Mouse (Mus musculus) monocyte, adult 5-6 weeks (primary cell): ENCODE measurements around the gene Zbtb24. TPM values are rescaled to one million over a fixed set of nuclear protein-coding genes. Genes with fewer than 3 reads are reported as not detected.
A peak's percentile ranks its signal among the peaks of the same experiment; 100 is the strongest.
"Not testable (repeated sequence)": the region's sequence is repeated elsewhere in the genome, so short reads cannot be mapped to it uniquely, and the experiment has no call there.

Experiments
- ATAC-seq: fragments of 153-309, 156-312 bp; replicated peaks from 2 replicates; pipeline ENCODE4 v1.8.0; 2017; ENCODE audit warnings: mild to moderate bottlenecking; ENCODE audit not compliant: low TSS enrichment, insufficient number of reproducible peaks, severe bottlenecking, poor library complexity, low FRiP score
- total RNA-seq: library from RNA; stranded (forward); fragments of 200-1000, 200-491, 200-594 nt; gene quantifications from 3 replicates; pipeline ENCODE4 v1.2.3, GENCODE M21; 2017

Gene Zbtb24
- total RNA-seq: 36.0 to 44.2 TPM (median 40.6 TPM) in 3 replicates

DNA sequence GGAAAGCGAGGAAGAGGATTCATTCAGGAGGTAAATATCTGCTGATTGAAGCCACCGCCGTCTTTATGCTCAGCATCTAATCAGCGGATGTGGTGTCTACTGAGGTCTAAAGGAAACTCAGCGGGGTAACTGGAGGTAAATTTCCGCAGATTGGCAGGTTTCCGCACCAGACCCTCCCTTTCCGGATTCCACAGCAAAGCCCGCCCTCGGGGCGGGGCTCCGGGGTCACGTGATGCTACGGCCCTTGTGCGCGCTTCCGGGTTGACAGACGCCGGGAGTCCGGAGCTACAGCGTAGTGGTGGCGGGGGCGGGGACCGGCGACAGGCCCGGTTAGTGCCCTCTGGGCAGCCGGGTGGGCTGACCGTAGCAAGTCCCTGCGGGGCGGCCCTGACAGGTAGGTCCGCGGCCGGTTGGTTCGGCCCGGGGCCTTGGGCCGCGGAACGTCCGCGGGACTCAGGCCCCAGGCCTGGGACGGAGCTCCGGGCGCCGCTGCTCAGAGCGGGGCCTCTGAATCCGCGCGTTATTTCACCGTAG, at the start of gene Zbtb24:
TSS of gene Zbtb24 (plus strand) at position 247 of the 534 bp plus-strand sequence.
- ATAC-seq: peak; percentile 89

DNA sequence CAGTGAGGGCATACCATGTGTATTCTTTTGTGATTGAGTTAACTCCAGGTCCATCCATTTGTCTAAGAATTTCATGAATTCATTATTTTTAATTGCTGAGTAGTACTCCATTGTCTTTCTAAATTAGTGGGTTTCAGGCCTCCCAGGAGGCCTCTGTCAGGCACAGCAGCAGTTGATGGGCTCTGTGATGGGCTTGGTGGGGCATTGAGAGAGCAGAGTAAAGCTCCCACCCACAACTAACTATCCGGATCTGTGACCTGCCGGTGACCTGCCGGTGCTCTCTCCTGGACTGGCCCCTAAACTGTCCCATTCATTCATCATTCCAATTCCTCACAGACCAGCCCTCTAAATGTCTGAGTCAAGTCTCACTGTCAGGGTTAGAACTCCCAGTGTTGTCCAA, 49.1 kb upstream of the Zbtb24 start:
- ATAC-seq: no peak

DNA sequence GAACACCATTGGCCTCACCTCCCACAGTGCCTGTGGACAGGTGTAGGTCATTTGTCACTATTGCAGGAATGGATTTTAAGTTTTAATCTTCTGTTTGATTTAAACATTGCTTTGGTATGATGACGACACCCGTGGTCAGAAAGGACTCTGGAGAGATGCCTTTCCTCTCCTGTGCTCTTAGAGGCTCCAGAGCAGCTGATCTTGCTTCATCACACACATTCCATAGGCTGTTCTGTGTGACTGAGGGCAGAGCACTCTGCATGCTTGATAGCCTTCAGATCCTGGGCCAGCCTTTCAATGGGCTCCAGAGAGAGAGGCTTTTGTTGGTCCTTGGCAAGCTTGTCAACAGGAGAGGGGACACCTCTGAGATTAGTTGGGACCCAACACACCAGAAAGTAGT, 46.8 kb upstream of the Zbtb24 start:
- no peak for ATAC-seq

DNA sequence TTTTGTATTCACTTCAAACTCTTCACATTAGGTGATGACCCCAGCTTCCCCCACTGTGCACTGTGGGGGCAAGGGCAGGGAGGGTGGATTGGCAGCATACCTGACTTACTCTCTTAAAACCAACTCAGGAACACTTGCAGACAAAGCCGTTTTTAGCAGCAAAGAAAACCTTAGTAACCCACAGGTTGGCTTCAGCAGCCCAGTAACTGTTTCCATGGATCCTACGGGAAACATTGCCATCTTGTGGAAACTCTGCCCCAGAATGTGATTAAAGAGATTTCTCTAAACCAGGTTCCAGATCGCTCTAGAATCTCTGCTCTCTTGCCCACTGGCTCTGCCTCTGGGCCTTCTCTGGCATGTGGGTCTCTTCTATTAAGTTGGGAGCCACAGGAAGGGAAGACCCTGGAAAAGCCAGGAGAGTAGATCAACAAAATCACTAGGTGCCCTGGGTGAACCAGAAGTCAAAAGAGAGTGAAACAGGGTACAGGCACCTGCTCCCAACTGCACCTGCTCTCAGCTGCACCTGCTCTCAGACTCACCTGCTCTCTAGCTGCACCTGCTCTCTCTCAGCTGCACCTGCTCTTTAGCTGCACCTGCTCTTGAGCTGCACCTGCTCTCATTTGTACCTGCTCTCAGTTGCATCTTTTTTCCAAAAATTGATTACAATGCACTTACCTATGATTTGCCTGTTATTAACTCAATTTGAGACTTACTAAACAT, 46.1 kb upstream of the Zbtb24 start:
- ATAC-seq: no peak

DNA sequence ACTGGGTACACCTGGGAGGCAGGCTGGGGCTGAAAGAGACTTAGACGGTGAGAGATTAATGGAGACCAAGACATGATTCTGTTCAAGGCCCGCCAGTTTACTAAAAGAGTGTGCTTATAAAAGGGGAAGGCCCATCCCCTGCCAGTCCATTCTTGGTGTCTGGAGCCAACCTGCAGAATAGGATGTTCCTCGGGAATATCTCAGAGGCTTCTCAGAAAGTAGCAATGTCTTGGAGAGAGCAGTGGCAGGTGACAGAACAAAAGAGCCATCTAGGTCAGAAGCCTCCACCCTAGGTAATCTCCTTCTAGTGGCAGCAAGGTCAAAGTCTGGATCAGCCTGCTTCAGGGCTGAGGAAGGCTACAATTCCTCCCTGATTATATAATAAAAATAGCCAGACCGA, 40.0 kb upstream of the Zbtb24 start:
- ATAC-seq: not testable (repeated sequence)

DNA sequence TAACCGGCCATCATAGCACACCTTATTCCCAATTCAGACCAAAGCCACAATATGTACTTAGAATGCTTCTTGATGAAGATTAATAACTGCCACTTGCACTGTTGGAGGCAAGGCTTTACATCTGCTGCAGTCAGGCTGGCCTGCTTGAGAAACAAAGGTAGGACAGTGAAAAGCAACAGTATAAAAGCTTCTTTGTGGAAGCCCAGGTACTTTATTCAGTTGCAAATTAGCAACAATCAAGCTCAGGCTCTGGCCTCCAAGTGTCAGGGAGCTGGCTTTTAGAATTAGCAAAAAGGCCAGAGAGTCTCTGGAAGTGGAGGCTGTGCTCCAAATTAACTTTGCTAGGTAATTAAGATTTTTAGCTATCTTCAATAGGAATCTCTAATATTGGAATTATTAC, 39.4 kb upstream of the Zbtb24 start:
- not testable (repeated sequence) for ATAC-seq

DNA sequence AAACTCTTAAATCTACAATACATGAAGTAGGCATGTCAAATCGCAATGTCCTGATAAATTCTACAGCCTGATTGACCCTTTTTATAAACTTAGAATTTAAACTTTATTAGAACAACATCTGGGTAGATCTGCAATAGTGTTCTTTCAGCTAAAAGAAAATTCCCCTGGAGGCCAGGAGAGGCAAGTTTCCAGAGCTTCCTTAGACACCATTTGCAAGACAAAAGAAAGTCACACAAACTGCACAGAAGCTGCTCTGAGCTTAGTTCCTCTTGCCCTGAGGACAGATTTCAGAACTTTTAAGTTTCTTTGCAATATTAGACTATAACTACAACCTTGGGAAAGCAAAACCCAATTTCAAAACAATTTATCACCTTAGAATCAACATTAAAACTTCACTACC, 36.7 kb upstream of the Zbtb24 start:
- ATAC-seq: not testable (repeated sequence)

DNA sequence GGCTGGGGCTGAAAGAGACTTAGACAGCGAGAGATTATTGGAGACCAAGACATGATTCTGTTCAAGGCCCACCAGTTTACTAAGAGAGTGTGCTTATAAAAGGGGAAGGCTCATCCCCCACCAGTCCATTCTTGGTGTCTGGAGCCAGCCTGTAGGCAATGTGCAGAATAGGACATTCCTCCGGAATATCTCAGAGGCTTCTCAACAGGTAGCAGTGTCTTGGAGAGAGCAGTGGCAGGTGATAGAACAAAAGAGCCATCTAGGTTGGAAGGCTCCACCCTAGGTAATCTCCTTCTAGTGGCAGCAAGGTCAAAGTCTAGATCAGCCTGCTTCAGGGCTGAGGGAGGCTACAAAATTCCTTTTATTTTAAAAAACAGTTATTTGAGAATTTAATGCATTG, 34.8 kb upstream of the Zbtb24 start:
- ATAC-seq: not testable (repeated sequence)

DNA sequence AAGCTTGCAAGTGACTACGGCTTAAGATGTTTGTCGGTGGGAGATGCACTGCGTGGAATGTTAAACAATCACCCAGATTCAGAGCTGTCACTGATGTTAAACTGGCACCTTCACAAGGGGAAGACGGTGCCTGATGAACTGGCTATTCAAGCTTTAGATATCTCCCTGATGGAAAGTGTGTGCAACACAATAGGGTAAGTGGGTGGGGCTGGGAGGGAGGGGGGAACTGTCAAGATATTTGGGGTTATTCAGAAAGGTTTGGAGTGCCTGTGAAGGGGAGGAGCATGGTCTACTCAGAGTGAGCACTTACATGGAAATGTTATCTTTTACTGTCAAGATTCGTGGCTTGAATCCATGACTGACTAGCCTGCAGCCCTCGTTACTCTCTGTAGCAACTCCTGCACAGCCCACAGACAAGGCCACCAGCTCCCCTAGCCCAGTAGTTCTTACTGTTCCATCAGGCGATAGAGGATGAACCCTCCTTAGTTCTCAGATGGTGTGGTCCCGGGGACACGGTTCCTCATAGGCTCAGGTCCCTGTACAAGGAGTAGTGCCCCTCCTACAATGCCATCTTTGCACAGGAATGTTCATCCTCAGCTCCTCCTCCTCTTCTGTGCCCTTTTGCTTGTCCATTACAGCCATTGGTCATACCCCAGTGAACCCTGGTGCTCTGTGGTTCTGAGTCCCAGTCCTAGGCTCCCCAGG, 29.5 kb upstream of the Zbtb24 start:
- no peak for ATAC-seq

DNA sequence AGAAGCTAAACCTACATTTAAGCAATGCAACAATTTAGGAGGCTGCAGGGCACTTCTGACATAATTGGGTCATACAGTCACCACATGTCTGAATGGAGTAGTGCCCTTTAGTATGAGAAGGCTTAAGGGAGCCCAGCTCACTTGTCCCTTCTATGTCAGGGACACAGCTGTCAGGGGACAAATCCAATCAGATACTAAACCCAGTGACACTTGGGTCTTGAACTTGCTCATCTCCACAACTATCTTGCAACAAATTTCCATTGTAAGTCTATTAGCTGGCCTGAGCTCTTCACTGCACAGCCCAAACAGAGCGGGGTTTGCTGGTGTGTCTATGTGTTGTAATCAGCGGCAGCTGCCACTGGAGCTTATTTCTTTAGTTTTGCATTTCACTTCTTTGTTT, 26.5 kb upstream of the Zbtb24 start:
- no peak for ATAC-seq

DNA sequence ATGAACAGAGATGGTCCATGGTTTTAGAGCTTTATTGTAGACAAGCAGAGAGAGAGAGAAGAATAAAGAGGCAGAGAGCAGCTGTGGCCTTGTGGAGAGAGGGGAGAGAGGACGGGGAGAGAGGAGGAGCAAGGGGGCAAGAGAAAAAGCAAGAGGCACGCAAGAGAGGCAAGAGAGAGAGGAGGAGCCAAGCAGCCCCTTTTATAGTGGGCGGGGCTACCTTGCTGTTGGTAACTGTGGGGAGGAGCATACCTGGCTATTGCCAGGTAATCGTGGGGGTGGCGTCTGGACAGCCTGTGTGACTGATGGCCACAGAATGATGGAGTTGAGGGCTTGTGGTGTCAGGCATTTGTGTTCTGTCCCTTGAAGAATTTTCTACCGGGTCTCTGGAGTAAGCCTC, 23.8 kb upstream of the Zbtb24 start:
- no peak for ATAC-seq

DNA sequence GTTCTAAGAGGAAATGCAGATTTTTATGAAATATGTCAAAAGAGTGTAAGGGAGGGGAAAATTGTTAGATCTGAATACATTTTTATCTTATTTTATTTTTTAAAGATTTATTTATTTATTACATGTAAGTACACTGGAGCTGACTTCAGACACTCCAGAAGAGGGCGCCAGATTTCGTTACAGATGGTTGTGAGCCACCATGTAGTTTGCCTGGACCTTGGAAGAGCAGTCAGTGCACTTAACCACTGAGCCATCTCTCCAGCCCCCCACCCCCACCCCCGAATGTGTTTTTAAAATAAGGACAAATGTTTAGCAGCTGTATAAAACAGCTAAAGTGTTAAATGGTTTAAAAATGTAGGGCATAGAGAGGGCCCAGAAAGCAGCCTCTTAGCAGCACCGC, 15.6 kb upstream of the Zbtb24 start:
- ATAC-seq: no peak

DNA sequence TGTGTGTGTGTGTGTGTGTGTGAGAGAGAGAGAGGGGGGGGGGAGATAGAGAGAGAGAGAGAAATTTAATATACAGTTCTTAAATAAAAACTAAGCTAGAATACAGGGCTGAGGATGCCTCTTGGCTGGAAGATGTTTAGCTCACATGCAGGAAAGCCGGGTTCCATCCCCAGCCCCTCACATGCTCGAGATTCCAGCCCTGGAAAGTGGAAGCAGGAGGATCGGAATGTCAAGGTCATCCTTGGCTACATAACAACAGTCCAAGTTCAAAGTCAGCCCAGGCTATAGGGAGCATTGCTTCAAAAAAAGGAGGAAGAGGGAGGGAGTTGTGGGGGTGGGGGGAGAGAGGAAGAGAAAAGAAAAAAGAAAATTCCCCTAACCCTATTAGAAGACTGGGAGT, 15.0 kb upstream of the Zbtb24 start:
- no peak for ATAC-seq

DNA sequence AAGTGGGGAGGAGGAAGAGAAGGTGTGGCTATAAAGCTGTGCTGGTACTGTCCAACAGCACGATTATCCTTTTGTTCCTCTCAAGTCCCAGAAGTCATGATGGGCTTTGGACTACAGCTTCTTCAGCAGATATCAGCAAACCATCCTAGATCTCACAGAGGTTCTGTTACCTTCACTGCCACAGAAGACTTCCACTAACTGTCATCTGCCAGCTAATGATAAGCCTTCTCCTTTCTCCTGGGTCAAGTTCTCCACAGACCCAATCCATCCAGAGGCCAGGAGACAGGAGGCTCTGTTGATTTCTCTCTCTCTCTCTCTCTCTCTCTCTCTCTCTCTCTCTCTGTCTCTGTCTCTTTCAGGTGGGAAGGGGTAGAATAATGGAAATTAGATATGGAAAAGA, 2.0 kb upstream of the Zbtb24 start:
- ATAC-seq: no peak

DNA sequence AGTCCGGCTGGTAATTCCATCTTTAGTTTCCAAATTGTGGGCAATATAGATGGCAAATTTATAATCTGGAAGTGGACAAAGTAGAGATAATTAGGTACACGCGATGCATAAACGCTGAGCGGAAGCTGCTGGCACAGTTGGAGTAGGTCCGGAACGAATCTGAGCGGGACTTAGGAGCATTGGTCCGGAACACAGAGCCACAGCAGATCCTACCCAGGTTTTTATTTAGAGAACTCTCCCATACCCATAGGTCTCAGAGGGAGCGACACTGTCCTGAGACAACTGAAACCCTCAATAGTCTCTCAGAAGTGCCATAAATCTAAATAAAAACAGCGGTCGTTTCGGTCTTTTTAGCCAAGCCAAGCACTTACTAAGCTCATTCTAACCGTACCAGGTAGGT, 499 bp upstream of the Zbtb24 start:
- no peak for ATAC-seq

DNA sequence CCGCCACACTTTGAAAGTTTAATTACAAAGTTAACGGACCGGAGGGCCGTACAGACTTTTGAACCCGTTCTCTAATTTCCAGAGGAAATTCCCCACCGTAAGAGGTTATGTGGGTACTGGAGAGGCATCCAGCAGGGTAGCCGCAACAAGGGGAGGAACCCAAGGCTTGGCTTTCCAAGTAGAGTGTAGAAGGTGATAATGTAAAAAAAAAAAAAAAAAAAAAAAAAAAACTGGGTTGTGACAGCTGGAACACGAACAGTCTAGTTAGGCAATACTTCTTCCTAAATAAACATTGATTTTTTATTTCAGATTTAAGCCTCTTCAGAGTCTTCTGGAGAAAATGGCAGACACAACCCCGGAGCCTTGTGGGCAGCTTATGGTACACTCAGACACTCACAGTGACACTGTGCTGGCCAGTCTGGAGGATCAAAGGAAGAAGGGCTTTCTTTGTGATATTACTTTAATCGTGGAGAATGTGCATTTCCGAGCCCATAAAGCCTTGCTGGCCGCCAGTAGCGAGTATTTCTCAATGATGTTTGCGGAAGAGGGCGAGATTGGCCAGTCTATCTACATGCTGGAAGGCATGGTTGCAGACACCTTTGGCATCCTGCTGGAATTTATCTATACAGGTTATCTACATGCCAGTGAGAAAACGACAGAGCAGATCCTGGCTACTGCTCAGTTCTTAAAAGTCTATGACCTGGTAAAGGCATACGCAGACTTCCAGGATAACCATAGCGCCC, 768 bp downstream of the Zbtb24 start:
- ATAC-seq: no peak

DNA sequence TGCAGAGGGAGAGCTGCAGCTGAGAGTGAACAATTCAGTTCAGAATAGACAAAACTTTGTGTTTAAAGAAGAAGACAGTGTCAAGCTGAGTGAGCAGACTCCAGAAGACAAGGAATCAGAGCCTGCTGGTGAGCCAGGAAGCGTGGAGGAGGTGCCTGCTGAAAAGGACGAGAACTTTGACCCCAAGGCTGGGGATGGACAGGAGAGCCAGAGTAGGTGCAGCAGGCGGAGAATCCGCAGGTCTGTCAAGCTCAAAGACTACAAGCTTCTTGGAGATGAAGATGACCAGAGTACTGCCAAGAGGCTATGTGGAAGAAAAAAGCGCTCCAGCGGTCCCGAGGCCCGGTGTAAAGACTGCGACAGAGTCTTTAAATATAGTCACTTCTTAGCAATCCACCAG, 1.5 kb downstream of the Zbtb24 start:
- no peak for ATAC-seq

DNA sequence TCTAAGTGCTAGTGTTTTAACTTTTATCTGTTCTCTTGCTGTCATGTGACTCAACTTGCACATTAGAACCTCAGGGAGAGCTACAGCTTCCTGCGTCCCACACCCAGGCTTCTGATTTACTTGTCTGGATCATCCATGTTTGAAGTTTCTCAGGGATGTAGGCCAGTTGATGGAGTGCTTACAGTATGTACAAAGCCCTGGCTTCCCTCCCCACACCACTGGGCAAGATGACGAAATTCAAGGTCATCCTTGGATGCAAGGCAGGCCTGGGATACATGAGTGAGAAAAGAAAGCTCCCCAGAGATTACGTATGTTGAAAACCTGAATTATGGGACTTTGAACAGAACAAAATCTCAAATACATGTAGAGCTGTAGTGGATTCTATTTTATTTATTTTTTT, 2.6 kb downstream of the Zbtb24 start:
- ATAC-seq: no peak

DNA sequence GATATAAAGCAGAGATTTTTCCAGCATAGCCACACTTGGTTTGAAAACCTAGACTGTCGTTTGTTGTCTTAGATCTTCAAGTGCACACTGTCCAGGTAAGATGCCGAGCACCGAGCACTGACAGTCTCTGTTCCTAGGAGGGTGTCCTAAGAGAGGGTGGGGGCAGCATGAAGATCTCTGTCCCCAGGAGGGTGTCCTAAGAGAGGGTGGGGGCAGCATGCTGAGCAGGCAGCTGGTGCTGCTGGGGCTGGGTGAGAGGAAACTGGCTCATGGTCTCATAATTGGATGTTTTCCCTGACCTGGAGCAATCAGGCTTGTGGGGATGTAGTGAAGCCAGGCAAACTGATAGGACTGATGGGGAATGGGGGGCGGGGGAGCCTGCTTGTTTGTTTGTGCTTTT, 9.8 kb downstream of the Zbtb24 start:
- ATAC-seq: no peak

DNA sequence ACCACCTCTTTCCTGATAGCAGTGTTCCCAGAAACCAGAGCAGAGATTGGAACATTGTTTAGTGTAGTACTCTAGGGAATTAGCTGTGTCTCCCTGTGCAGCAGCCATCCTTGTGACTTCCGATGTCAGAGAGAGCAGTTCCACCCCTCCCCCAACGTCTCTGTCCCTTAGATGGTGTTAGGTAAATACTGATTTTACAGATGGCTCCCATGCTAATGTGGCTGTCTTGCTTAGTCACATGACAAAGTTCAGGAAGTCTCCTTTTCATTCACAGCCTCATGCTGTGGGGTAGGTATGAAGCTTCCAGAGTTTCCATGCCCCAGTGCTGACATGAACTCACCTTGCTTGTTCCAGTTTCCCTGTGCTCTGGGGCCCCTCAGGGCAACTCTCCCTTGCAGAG, 10.3 kb downstream of the Zbtb24 start:
- no peak for ATAC-seq
